Mouse (Mus musculus) neural tube, embryonic 14.5 days (tissue): ENCODE measurements at regions not wholly inside any gene's neighbourhood (a gene's known extent, or its start where the extent isn't known, plus 50 kb on each side); places are given as distances from the start of the nearest gene placed in this dataset.

ENCODE experiments used
- ATAC-seq: fragments of 200-750 bp; cut with Nextera tagmentation; 2 replicates; pipeline ENCODE4 v1.8.0; 2017; ENCODE audit warnings: low read depth, mild to moderate bottlenecking, moderate TSS enrichment, moderate library complexity
- H3K27ac ChIP-seq: fragments of 300-500 bp; sonication (generic); 2 replicates; pipeline ENCODE4 v1.5.1; 2014; ENCODE audit warnings: low read depth, mild to moderate bottlenecking, control low read depth, low read length, moderate library complexity, mixed read lengths
- H3K27me3 ChIP-seq: fragments of 300-500 bp; sonication (generic); 2 replicates; pipeline ENCODE4 v1.6.1; 2014; ENCODE audit warnings: low read length; ENCODE audit not compliant: control insufficient read depth, insufficient read depth
- H3K36me3 ChIP-seq: fragments of 300-500 bp; sonication (generic); 2 replicates; pipeline ENCODE4 v1.6.1; 2014; ENCODE audit warnings: low read length, mixed read lengths; ENCODE audit not compliant: control insufficient read depth, insufficient read depth
- H3K4me1 ChIP-seq: fragments of 300-500 bp; sonication (generic); 2 replicates; pipeline ENCODE4 v1.6.1; 2014; ENCODE audit warnings: low read length; ENCODE audit not compliant: control insufficient read depth, insufficient read depth
- H3K4me2 ChIP-seq: fragments of 300-500 bp; sonication (generic); 2 replicates; pipeline ENCODE4 v1.6.1; 2014; ENCODE audit warnings: mild to moderate bottlenecking, low read depth, low read length, control low read depth
- H3K4me3 ChIP-seq: fragments of 300-500 bp; sonication (generic); 2 replicates; pipeline ENCODE4 v1.5.1; 2014; ENCODE audit warnings: low read depth, low read length, control low read depth, mixed read lengths
- H3K9ac ChIP-seq: fragments of 300-500 bp; sonication (generic); replicated peaks from 2 replicates; pipeline ENCODE4 v1.6.1; 2014; ENCODE audit warnings: low read depth, mild to moderate bottlenecking, control low read depth, low read length, mixed read lengths
- H3K9me3 ChIP-seq: fragments of 300-500 bp; sonication (generic); 2 replicates; pipeline ENCODE4 v1.6.1; 2016; ENCODE audit warnings: low read length; ENCODE audit not compliant: control insufficient read depth
- WGBS: fragments of 180-500 bp; shearing (Covaris S2); extraction: QIAGEN DNeasy Blood & Tissue Kit; methylation state at CpG from one replicate; pipeline ENCODE4 v1.1.7; 2014; 5-methylcytosine and 5-hydroxymethylcytosine counted together

DNA sequence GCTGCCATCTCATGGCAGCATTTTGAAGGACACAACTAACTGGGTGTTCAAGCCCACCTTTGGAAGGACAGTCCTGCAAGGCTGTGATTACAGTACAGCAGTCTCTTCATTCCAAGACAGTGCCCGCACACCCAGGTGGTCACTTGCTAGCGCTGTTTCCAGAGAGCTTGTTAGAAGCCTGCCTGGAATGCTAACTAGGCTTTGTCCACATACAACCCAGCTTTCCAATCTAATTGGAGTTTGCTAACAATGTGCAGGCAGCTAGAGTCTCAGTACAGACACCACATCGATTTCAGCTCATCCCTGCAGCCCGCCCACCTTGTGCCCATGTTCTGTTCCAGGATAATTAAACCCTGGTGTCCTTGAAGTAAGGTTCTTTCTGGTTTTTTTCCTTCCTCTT is 1499.9 kb upstream of the Gm6569 start:
- Histone ChIP-seq H3K9ac (no peak overlapping the region), H3K9me3 (no peaks in the 10 kb centered on the region), H3K27ac (no peak overlapping the region), H3K4me3 (no peak overlapping the region), H3K36me3 (no peaks in the 10 kb centered on the region), H3K4me1 (no peaks in the 10 kb centered on the region), H3K27me3 (no peaks in the 10 kb centered on the region), H3K4me2 (no peak overlapping the region)
- WGBS = 68% methylated on average over 4 of the region's 4 CpGs
- ATAC-seq = no peak

DNA sequence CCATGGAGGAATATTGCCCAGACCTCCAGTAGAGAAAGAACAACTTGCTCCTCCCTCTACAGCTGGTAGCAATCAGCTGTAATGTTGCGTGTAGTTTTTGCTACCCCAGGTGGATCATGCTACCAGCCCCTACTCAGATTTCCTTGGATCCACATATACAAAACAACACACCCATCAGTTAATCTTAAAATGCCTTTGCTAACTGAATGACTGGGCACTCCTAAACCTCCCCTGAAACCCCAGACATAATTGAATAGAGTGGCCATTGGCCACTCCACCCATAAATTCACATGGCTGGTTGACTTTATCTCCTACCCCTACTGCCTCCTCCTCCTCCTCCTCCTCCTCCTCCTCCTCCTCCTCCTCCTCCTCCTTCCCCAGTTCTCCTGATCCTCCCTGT is 1494.7 kb upstream of the Gm6569 start:
- no peak for ATAC-seq
- Histone ChIP-seq H3K9ac (no peak overlapping the region), H3K27me3 (no peaks in the 10 kb centered on the region), H3K27ac (no peak overlapping the region), H3K4me1 (no peaks in the 10 kb centered on the region), H3K4me2 (no peak overlapping the region), H3K9me3 (no peaks in the 10 kb centered on the region), H3K36me3 (no peaks in the 10 kb centered on the region), H3K4me3 (no peak overlapping the region)
- WGBS = 79% methylated on average over 1 of the region's 1 CpGs

DNA sequence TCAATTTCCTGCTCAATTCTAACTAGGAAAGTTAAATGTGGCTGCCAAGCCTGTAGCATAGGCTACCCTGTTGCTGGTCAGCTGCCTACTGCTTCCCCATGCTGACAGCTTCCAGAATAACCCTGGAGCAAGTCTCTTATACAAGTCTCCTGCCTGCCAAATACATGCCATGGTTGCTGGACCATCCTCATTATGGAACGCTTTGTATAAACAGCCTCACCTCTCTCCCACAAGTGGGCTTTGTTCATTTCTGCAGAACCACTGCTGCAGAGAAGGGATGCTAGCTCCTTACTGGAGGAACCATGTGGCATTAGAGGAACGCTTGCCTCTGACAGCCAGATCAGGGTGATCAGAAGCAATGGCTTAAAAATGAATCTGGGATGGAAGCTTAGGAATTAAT is 1492.4 kb upstream of the Gm6569 start:
- H3K36me3 ChIP-seq = no peaks in the 10 kb centered on the region
- no peak overlapping the region for H3K9ac ChIP-seq
- WGBS = 88% methylated on average over 2 of the region's 2 CpGs
- H3K4me1 ChIP-seq = no peaks in the 10 kb centered on the region
- no peak overlapping the region for H3K4me2 ChIP-seq
- H3K27me3 ChIP-seq = no peaks in the 10 kb centered on the region
- ATAC-seq = no peak
- no peak overlapping the region for H3K27ac ChIP-seq
- H3K9me3 ChIP-seq = no peaks in the 10 kb centered on the region
- H3K4me3 ChIP-seq = no peak overlapping the region

DNA sequence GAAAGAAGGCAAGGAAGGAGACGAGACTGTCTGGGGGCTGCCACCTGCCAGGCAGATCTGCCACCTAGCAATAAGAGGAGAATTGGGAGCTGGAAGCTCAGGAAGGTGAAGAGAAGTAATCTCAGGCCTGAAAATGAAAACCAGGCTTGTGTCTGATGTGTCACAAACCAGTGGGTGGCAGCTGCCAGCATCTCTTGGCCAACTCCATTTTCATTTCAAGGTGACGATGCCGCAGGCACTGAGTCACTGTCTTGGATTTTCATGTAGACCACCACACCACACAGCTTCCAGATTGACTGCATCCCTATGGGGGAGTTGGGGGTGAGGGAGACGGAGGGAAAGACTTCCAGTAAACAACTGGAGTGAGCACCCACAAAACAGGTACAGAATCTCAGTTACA is 1491.9 kb upstream of the Gm6569 start:
- Histone ChIP-seq H3K27me3 (no peaks in the 10 kb centered on the region), H3K4me1 (no peaks in the 10 kb centered on the region), H3K36me3 (no peaks in the 10 kb centered on the region), H3K9me3 (no peaks in the 10 kb centered on the region), H3K4me3 (no peak overlapping the region), H3K9ac (no peak overlapping the region), H3K27ac (no peak overlapping the region), H3K4me2 (no peak overlapping the region)
- ATAC-seq = no peak
- WGBS = 84% methylated on average over 4 of the region's 4 CpGs

DNA sequence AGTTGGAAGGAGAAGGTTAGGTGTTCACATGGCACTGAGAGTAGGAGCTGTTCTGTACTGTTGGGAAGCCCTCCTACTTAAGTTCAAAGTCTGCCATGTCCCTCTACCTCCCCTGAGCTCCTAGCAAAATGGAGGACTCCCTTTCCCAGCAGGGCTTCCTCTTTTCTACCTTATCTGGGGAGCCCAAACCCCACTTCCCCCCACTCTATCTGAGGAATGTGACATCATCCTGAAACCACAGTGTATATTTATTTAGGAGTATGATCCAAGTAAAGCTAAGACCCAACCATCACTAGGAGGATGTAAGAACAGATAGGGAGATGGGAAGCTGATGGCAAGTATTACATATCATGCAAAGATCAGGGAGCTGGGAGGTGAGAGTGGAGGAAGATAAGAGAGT is 1490.6 kb upstream of the Gm6569 start:
- Histone ChIP-seq H3K36me3 (no peaks in the 10 kb centered on the region), H3K9me3 (no peaks in the 10 kb centered on the region), H3K9ac (no peak overlapping the region), H3K27me3 (no peaks in the 10 kb centered on the region), H3K4me1 (no peaks in the 10 kb centered on the region), H3K4me2 (no peak overlapping the region), H3K4me3 (no peak overlapping the region), H3K27ac (no peak overlapping the region)
- no peak for ATAC-seq

DNA sequence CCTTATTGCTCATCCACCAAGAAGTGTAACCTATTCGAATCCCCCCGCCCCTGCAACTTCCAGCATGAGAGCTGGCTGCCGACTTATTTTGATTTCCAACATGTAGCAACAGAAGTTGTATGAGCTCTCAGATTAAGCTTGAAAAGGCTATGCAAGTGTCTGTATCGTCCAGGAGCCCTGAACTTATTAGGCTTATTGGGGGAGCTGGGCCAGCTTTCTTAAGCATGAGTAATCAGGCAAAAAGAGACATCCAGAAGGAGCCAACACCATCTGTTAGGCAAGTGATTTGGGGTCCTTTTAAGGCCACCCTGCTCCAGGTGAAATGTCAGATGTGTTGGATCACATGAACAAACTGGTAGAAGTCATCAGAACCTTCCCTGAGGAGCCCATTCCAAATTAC is 1481.0 kb upstream of the Gm6569 start:
- ATAC-seq = no peak
- Histone ChIP-seq H3K4me2 (no peak overlapping the region), H3K4me1 (no peaks in the 10 kb centered on the region), H3K36me3 (no peaks in the 10 kb centered on the region), H3K4me3 (no peak overlapping the region), H3K9ac (no peak overlapping the region), H3K27ac (no peak overlapping the region), H3K9me3 (no peaks in the 10 kb centered on the region), H3K27me3 (no peaks in the 10 kb centered on the region)
- 86% methylated on average over 4 of the region's 4 CpGs for WGBS

DNA sequence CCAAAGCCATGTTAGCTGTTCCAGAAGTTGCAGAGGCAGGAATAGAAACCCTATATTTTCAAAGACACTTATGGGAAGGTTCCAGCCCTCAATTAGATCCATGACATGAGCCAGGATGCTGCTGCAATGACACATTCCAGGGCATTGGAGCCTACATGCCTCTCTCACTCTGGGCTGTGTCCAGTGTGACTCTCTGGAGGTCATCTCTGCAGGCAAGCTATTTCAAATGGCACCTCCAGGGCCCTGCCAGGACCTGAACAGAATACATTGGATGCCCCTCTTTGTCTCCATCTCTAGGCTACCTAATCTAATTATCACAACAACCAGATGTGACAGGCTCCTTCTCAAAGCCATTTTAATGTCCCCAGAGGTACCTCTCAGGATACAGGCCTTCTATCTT is 1478.7 kb upstream of the Gm6569 start:
- no peak overlapping the region for H3K9ac ChIP-seq
- no peaks in the 10 kb centered on the region for H3K9me3 ChIP-seq
- no peak overlapping the region for H3K4me2 ChIP-seq
- no peaks in the 10 kb centered on the region for H3K4me1 ChIP-seq
- no peak overlapping the region for H3K27ac ChIP-seq
- ATAC-seq = no peak
- no peaks in the 10 kb centered on the region for H3K27me3 ChIP-seq
- H3K4me3 ChIP-seq = no peak overlapping the region
- no peaks in the 10 kb centered on the region for H3K36me3 ChIP-seq

DNA sequence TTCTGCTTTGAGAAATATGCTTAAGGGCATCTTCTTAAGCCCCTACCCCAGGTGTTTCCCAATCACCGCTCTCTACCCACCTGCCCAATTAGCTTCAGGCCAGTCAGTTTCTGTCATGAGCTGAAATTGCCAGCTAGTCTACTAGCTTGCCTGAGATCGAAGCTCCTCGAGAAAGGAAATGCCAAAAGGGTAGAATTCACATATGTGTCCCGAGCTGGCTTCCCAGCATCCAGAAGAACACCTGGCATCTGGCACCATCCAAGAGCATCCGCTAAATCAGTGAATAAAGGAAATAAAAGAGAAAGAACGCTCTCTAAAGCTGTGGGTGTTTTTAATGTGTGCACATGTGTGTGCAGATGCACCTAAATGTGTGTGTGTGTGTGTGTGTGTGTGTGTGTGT is 1474.7 kb upstream of the Gm6569 start:
- WGBS = 79% methylated on average over 6 of the region's 6 CpGs
- H3K9ac ChIP-seq = no peak overlapping the region
- no peak overlapping the region for H3K27ac ChIP-seq
- H3K4me1 ChIP-seq = no peaks in the 10 kb centered on the region
- no peak for ATAC-seq
- H3K4me2 ChIP-seq = no peak overlapping the region
- no peaks in the 10 kb centered on the region for H3K36me3 ChIP-seq
- H3K27me3 ChIP-seq = no peaks in the 10 kb centered on the region
- H3K4me3 ChIP-seq = no peak overlapping the region
- no peaks in the 10 kb centered on the region for H3K9me3 ChIP-seq

DNA sequence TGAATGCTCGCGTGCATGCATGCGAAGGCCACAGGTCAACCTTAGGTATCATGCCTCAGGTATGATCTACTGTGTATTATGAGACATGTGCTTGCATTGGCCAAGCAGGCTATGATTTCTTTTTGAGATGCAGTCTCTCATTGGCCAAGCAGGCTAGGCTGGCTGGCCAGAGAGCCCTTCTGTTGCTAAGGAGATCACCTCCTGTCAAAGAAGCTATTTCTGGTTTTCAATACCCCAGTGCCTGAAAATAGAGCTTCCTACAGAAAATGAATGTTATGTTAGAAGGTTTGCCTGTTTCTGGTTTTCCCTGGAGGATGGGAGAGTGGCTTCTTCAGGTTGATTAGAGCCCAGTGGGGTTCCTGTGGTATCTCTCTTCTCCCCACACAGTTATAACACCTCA is 1474.3 kb upstream of the Gm6569 start:
- Histone ChIP-seq H3K4me2 (no peak overlapping the region), H3K27me3 (no peaks in the 10 kb centered on the region), H3K9me3 (no peaks in the 10 kb centered on the region), H3K27ac (no peak overlapping the region), H3K36me3 (no peaks in the 10 kb centered on the region), H3K9ac (no peak overlapping the region), H3K4me1 (no peaks in the 10 kb centered on the region), H3K4me3 (no peak overlapping the region)
- 97% methylated on average over 3 of the region's 3 CpGs for WGBS
- no peak for ATAC-seq

DNA sequence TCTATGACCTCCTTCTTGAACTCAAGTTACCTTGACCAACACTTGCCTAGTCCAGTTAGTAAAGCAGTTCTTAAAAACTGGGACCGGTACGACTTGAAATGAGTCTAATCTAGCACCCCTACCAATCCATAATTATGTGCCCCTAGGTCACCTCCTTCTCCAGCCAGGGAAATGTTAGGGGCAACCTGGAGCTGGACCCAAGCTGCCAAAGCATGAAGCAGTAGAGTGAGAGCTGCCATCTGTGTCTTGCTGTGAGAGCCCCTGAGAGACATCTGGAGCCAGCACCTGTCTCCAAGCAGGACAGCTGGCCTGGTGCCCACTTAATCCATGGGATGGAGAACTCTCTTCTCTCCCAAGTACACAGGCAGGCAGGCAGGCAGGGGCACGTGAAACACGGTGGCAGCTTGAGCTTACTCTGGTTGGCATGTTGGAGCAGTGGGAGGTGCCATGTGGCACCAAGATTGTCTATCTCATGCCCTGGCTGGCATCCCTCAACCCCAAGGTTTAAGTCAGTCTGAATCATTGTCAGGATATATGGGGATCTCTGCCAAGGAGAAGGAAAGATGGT is 1473.8 kb upstream of the Gm6569 start:
- no peaks in the 10 kb centered on the region for H3K36me3 ChIP-seq
- no peak overlapping the region for H3K4me2 ChIP-seq
- no peaks in the 10 kb centered on the region for H3K27me3 ChIP-seq
- H3K9ac ChIP-seq = no peak overlapping the region
- H3K27ac ChIP-seq = no peak overlapping the region
- no peak overlapping the region for H3K4me3 ChIP-seq
- no peak for ATAC-seq
- no peaks in the 10 kb centered on the region for H3K9me3 ChIP-seq
- H3K4me1 ChIP-seq = no peaks in the 10 kb centered on the region
- WGBS = 85% methylated on average over 4 of the region's 4 CpGs
